Mouse (Mus musculus): ENCODE measurements at regions not wholly inside any gene's neighbourhood (a gene's known extent, or its start where the extent isn't known, plus 50 kb on each side); places are given as distances from the start of the nearest gene placed in this dataset.

DNA sequence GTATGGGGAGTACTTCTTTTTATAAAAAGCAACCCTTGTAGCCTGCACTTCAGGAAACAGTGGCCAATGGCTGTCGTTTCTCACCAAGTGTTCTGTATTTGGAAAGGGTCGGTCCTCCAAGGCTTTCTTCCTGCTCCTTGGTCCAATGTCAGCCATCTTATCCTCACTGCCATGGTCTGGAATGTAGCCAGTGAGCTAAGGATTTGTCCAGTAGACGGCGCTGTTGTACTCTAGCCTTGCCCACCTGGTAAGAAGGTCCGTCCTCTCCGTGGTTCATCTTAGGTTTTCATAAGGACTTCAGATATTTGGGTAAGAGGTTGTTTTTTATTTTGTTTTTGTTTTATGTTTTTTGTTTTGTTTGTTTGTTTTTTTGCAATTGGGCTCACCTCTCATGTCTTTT, 72.8 kb upstream of the Slc25a13 start:
- DNase-seq, result peak; percentile 61 to 62

DNA sequence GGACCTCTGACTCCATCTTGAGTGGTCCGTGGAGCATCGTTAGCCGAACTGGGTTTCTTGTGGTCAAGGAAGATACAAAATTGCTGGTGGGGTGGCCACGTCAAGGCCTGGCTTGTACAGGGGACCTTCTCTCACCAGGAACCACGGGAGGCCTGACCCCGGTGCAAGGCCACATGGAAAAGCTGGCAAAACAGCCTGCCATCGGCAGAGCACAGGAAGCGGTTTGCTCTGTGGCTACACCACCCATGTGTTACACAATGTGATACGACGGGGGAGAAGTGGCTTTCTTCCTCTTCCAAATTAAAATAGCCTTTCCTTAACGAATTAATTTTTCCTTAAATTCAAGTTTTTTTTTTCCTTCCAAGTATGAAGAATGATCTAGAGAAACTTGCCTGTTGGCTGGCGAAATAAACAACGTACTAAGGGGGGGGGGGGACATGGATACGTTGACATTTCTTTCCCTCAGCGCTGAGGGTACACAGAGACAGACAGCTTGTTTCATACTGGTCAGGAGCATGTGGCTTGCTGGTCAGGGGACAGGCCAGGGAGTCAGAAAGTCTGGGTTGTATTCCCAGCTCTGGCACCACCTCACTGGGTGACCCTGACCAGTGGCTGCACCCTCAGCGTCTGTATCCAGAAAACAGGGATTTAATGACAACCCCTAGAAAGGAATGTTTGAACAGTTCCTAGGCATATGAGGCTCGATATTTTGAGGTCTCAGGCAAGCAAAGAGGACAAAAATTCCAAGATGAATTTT, 64.0 kb upstream of the Slc25a13 start:
- DNase-seq, result no peak

DNA sequence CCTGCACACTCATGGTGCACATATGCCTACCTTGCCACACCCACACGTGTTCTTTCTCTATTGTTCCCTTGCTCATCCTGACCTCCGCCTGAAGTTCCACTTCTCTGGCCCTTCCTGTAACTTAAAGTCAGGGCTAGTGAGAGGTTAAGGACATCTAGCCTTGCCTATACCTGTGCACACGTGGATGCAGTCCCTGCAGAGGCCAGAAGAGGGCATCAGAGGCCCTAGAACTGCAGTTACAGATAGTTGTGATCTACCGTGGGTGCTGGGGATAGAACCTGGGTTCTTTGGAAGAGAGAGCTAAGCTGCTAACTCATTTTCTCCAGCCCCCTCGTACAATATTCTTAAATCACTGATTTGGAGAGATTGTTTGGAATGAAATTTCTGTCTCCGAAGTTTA, 62.7 kb upstream of the Slc25a13 start:
- DNase-seq, result no peak

DNA sequence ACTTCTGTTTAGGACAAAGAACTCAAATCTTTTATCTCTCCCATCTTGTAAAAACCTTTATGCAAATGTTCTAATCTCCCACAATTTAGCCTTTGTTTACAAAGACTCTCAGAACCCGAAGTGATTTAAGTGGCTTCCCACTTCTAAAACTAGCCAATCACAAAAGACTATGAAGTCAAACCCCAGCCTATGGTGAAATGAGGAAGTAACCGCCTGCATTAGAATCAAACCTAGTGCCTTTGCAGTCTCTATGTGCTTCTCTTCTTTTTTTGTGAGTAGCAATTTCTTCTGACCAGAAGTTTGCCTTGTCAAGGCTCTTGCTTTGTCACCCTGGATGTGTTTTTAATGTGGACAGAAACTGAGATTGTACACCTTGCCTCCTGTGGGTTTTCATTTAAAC, 53.6 kb upstream of the Slc25a13 start:
- no peak for DNase-seq

Data from kidney, postnatal 4 days (tissue).